Mouse (Mus musculus) c-Kit-positive CD71-positive TER-119-positive erythroid progenitor cells, embryonic 14.5 days (primary cell): ENCODE data around the gene Mup21.
A peak's percentile ranks its signal among the peaks of the same experiment; 100 is the strongest.
"Not testable (repeated sequence)": the region's sequence is repeated elsewhere in the genome, so short reads cannot be mapped to it uniquely, and the experiment has no call there.

Experiments
- DNase-seq: peaks from one replicate; pipeline ENCODE4 v3.0.0-alpha.2; 2013; ENCODE audit warnings: low spot score

Mup21 gene

DNA sequence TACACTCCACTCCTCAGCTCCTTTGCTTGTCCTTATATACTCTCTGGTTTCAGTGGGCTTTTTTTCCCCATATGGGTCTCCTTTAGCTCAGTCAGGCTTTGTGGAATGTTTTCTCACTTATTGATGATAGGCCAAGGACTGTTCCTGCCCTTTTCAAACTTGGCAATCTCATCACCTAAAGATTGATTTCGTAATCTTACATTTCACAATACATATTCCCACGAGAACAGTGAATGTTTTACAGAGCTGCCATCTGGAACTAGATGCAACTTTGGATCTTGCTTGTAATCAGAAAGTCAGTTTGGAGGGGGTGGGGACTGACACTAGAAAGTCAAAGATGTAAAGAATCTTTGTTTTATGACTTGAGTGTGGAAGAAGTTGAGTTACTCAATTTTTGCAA lies at the start of gene Mup21:
Mup21 (minus strand) TSS at position 53 of the 400 bp plus-strand sequence.
- DNase-seq, result no peak

DNA sequence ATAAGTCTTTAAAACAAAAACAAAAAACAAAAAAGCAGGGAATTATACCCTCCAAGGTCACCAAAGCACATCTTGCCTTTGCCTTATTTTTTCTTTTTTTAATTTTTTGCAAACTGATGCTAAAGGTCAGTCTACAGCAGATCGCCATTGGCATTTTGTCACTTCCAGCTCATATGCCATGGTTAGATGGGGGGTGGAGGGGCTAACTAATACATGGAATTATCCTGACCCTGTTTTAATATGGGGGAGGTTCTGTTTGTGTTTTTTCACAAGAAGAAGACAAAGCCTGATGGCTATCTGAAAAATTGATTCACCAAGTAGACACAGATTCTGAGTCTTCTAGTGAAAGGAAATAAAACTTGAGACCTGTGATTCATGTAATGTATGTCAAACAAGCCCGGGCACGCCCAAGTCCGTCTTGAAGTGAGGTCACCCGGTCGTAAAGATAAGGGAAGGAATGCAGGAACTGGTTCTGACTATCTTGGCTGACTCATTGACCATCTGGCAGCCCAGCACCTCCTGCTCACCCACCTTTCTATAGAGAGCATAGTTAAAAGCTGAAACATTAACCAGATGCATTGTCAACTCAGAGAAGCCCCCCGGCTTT lies 49.4 kb upstream of the Mup21 start:
- DNase-seq, result no peak

DNA sequence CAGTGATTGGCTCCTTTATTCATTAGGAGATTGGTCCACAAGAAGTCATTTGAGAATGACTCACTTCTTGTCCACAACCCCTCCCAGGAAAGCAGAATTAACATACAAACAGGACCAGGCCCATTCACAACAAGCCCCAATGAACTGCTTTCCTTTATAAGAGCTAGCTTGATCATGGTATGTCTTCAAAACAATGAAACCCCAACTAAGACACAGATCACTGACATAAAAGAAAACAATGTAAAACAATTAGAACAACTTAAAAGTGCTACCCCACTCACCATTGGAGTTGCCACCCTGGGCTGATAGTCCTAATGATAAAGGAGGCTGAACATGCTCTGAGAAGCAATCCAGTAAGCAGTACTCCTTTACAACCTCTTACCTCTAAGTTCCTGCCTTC lies 38.1 kb upstream of the Mup21 start:
- DNase-seq, result no peak

DNA sequence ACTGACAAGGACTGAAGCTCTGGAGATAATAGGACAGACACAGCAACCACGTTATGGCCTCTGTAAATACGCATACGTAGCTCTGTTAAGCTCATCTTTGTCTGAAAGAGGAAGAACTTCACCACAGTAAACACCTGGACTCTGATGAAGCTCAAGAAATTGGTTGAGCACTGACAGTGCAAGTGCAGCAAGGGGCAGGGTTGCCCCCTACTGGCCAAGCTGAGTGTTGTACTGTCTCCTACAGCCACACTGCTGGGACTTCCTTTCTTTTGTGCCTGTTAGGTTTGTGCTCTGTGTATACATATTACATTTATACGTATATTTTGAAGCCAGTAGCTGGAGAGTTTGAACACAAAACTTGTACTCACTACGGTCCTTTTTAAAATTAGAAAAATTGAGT lies 26.6 kb upstream of the Mup21 start:
- no peak for DNase-seq

DNA sequence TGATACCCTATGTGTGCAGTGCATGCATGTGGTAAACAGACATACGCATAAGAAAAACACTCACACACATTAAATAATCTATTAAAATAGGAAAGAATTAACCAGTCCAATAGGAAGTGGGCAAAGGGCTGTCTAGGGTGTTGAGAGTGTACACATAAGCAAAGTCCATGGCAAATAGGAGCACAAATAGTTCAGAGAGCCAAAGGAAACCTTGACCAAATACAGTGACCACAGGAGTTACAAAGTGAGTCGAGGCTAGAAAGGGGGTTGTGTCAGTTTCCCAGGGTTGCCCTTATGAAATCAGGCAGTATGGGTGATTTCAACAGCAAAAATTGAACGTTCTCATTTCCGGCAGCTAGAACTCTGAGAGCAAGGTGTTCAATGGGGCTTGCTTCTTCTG lies 23.8 kb upstream of the Mup21 start:
- DNase-seq, result no peak

DNA sequence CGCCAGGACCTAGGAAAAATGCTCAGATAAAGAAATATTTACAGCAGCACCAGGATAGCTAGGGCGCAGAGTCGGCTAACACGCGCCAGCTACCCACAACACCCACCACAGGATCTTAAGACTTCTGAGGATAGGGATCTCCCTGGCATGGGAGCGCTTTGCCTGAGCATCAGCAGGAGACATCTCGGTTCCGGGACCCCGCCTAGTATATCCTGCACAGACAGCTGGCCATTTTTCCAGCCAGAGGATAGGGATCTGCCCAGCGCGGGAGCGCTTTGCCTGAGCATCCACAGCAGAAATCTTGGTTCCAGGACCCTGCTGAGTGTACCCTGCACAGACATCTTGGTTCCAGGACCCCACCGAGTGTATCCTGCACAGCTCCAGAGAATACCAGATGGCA lies 17.0 kb upstream of the Mup21 start:
- not testable (repeated sequence) for DNase-seq

DNA sequence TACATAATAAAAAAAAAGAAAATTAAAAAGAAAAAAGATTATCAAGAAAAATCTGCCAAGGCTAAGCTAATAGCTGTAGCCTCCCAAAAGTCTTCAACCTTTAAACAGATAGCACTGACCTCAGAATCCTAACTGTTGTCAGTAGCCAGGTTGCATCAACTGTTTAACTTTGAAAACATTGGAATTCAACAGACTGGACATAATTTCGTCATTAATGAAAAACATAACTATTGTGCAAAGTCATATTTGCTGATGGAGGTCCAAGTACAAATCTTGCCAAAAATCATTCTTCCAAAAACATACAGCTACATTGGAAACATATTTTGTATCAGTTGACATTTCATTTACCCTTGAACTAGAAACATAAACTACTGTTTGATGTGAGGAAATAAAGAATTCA lies 7.7 kb upstream of the Mup21 start:
- DNase-seq, result no peak

DNA sequence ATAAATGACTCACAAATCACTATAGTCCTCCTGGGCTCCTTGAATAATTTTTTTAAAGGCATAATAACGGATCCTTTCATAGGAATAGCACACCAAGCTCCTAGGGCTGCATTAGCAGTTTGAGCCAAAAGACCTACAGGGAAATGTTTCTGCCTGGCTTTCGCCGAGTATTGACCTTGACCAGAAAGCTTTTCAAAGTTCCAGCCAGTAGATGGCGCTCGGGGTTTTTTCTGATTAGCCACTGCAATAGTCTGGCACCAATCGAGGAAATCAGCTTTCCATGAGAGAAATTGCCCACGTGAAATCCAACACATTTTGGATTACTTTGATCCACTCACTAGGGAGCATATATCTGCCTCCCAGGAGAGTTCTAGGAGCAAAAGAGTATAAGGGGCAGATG lies 17.0 kb downstream of the Mup21 start:
- peak; percentile 0 for DNase-seq

DNA sequence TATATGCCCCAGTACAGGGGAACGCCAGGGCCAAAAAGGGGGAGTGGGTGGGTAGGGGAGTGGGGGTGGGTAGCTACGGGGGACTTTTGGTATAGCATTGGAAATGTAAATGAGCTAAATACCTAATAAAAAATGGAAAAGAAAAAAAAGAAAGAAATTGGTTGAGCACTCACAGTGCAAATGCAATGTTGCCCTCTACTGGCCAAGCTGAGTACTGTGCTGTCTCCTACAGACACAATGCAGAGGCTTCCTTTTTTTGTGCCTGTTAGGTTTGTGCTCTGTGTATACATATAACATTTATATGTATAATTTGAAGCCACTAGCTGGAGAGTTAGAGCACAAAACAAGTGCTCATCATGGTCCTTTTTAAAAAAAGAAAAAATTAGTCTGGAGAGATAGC lies 47.3 kb downstream of the Mup21 start:
- DNase-seq, result not testable (repeated sequence)
